Mouse (Mus musculus) adrenal gland (tissue): ENCODE results near the gene Slx1b.
"Not testable (repeated sequence)": the region's sequence is repeated elsewhere in the genome, so short reads cannot be mapped to it uniquely, and the experiment has no call there.

Experiments
- intact Hi-C: fragments of 180-260 bp; cut with DNase I; formaldehyde crosslinking; loops from one replicate; pipeline ENCODE4 v1.15.1; 2025
- long read RNA-seq, 2 experiments: library from polyadenylated mRNA; unstranded; transcript quantifications; one replicate each; pipeline ENCODE4 v2.0.0; 2020; ENCODE audit warnings: borderline replicate concordance in 1 of 2; ENCODE audit not compliant: insufficient replicate concordance in 1 of 2

Gene Slx1b
- long read RNA-seq, experiment 1, transcript Slx1b-203 (6 exons, 3,152 nt): major isoform, 7 of 12 reads
- long read RNA-seq, experiment 1, partial matches to known transcripts: 1 of 12 reads
- long read RNA-seq, experiment 1, other reads (novel, unspliced or antisense): 0 of 12 reads
- long read RNA-seq, experiment 2, transcript Slx1b-203 (6 exons, 3,152 nt): major isoform, 8 of 15 reads
- long read RNA-seq, experiment 2, partial matches to known transcripts: 0 of 15 reads
- long read RNA-seq, experiment 2, other reads (novel, unspliced or antisense): 2 of 15 reads

DNA sequence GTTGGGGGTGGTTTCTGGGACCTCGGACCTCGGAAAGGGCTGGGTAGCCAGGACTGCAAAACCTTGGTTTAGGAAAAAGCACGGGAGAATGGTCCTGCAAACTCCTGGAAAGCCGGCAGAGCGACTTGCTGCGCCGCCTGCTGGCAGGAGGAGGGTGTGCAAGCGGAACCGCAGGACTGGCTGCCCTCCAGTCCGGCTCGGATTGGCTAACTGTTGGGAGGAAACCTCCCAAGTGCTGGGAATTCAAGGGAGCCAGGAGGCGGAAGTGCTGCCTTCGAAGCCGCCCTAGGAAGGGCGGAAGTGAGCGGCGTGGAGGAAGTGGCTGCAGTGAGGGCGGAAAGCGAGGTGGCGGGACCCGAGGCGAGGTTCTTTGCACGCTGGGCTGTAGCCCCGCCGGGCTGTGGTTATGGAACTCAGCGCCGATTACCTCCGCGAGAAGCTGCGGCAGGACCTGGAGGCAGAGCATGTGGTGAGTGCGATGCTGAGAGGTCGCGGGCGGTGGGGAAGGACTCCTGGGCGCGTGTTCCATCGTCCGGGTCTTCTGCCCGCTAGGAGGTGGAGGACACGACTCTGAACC, at the start of gene Slx1b:
Gene Slx1b (minus strand): TSS at position 154 of the 577 bp plus-strand sequence.
- intact Hi-C loops: loop anchor here (5.0 kb wide), 1 partner anchor 113 kb away; the partner anchor contains the start of gene Apobr

DNA sequence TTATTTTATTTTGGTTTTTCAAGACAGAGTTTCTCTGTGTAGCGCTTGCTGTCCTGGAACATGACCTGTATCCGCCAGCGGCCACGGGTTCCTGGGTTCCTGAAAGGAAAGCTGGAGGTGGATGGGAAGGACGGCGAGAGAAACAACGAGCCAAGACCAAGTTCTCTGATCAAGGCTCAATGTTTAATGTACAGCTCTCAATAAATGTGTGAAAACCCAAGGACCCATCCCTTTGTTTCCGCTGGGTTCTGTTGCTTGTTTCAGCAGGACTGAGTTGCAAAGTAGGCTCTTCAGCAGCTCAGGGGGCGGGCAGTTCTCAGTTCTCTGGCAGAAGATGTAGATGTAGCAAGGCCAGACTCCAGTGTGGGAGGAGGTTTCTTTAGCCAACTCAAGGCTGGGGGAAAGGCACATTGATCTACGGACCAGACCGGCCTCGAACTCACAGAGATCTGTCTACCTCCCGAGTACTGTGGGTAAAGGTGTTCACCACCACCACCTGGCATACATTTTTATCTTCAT, 46.4 kb upstream of the Slx1b start:
- intact Hi-C loops: no loop called here

DNA sequence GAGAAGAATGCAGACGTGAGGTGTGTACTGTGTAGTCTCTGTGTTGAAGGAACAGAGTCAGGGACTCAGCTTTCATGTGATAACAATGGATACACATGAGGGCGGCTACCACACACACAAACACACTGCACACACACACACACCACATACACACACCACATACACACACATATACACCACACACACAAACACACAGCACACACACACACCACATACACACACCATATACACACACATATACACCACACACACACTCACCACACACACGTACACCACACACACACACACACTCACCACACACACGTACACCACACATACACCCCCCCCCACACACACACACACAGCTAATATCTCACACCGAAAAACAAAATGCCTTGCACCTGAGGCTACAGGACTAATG, 45.9 kb upstream of the Slx1b start:
- intact Hi-C loops: no loop called here

DNA sequence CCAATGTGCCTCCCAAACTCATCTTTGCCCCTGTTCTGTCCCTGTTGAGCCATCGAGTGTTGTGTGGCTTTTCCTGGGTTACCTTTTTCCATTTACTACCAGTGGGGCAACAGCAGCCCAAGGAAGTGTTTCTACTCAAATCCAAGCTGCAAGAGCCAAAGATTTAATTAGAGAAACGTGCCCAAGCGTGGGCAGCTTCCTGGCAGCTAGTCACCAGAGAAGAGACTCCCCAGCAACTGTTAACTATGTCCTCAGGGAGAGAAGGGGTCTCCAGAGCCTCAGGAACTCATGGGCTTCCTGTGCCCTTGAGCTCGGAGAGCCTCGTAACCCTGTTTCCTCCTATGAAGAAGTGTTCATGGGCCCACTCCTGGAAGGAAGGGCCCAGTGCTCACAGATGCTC, 45.4 kb upstream of the Slx1b start:
- intact Hi-C loops: no loop called here

DNA sequence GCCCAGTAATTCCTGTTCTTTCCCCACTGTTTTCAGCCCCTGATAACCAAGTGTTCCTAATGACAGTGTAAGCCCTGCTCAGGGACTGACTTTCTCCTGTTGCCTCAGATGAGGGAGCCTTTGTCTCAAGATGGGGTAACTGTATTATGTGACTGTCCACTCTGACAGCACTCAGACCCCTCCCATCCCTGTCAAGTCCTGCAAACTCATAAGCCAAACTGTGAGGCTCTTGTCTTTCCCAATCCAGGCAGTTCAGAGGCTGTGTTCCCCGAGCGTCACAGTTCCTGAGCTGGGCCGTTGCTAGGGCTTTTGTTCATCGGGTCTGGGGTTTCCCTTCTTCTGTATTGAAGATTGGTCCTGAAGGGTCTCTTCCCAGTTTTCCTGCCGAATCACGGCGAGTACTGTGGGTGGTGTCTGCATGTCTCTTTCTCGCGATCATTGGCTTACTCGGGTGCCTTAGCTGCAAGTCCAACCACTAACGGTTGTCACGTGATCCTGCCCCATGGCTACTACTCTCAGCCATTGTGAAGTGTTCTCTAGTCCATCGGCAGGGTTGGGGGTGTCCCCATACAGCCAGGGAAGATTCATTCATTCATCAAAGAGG, 44.6 kb upstream of the Slx1b start:
- intact Hi-C loops: no loop called here

DNA sequence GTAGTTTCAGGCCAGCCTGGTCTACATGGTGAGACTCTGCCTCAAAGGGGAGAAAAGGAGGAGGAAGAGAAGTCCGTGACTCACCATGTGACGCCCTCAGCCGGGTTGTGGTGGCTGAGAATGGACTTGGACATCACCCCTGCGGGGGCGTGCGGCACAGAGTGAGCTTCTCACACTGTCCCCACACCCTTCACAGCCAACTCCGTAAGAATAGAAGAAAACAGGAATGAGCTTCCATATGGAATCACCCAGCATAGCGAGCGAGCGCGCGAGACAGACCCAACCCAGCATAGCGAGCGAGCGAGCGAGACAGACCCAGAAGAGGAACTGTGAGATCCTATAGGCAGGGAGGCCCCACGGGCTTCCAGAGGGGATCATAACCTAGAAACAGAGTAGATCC, 44.0 kb upstream of the Slx1b start:
- intact Hi-C loops: no loop called here

DNA sequence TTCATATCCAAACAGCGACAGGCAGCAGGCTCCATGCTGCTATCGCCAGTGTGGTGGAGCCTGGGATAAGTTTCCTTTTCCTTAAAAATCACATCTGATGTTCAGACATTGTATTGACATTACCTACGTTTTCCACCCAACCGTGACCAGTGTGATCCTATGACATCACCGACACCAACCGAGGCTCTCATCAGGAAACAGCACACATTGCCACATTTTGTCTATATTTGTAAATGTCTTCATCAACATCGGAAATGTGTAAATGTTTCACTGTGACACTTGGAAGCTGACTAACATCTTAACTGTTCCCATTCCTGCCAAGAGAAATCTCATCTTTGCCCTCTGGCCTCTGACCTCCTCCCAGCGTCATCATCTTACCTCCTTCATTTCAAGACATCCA, 40.5 kb upstream of the Slx1b start:
- intact Hi-C loops: no loop called here

DNA sequence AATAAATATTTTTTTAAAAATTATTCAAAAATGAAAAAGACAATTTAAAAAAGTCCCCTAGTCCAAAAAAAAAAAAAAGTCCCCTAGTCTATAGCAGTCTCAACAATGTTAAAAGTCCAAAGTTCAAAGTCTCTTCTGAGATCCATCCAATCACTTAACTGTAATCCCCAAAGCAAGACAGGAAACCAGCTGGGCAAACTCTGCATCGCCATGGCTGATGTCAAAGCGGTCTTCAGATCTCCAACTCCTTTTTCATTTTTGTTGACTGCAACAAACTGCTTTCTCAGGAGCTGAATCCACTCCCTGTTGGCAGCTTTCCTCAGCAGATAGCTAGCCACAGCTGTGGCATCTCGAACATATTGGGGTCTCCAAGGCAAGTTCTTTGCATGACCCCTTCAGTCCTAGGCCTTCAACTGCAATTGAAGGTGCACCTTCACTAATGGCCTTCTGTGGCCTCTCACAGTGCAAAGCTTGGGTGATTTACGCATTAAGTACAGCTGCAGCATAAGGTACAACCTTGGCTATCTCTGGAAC, 34.7 kb upstream of the Slx1b start:
- intact Hi-C loops: not testable (repeated sequence)

DNA sequence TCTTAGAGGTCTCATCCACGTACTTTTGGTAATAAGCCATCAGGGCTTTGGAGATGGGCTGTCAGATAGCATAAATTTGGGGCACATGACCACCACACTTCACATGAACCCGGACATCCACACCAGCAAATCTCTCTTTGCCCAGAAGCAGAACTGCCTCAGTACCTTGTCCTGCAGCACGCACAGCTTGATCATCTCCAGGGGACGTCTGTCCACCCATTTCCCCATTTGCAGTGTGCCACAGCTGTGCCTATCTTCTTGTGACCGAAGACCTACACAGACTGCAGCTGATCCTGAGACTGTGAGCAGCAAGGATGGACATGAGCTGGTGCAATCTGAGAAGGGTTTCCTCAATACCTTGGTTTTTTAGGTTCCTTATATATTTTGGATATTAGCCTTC, 30.1 kb upstream of the Slx1b start:
- intact Hi-C loops: no loop called here

DNA sequence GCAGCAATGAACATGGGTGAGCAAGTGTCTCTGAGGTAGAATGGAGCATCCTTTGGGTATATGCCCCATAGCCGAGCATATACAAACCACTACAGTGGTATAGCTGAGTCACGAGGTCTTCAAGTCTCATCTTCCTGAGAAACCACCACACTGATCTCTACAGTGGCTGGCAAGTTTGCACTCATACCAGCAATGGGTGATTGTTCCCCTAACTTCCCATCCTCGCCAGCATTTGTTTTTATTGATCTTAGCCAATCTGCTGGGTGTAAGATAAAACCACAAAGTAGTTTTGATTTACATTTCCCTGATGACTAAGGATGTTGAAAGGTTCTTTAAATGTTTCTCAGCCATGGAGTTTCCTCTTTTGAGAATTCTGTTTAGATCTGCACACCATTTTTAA, 29.5 kb upstream of the Slx1b start:
- intact Hi-C loops: no loop called here

DNA sequence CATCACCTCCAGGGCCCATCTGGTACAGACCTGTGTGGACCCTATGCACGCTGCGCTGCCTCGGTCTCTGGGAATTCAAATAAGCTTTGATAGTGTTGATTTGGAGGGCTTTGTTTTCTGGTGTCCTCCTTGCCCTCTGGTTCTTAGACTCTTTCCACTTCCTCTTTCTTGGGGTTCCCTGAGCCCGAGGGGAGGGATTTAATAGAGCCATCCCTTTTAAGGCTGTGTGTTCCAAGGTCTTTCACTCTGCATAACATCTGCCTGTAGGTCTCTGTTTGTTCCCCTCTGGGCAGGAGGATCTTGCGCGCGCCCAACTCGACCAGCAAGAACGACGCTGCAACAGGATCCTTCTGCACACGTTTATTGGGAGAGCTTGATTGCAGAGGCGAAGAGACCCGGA, 26.1 kb upstream of the Slx1b start:
- intact Hi-C loops: no loop called here

DNA sequence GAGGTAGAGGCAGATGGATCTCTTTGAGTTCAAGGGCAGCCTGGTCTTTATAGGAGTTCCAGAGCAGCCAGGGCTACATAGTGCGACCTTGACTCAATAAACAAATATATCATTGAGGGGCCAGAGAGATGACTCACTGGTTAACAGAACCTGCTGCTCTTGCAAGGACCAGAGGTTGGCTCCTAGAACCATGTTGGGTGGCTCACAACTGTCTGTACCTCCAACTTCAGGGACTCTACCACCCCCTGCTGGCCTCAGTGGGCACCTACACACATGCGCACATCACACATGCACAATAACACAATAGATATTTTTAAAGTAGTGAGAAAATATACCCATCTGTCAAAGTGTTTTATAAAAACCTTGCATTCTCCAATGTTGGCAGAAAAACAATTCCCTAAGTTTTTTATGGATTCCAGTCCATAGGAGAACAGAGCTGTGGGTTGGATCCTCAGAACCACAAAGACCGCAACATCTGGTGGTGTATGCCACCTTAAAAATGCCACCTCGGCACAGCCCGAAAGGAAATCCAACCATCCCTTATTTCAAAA, 23.3 kb upstream of the Slx1b start:
- intact Hi-C loops: no loop called here

DNA sequence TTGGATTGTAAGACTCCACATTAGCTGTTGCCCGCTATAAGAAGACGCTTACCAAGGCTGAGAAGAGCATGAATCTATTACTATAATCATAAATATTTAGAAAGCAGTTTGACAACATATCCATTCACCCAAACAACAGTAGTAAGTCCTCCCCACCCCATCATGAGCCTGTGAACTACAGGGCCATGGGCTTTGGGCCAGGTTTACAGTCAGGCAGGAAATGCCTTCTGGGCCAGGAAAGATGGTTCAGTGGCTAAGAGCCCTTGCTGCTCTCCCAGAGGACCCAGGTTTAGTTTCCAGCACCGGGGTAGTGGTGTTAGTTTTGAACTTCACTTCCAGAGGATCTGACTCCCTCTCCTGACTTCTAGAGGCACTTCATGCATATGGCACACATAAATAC, 22.0 kb upstream of the Slx1b start:
- intact Hi-C loops: no loop called here

DNA sequence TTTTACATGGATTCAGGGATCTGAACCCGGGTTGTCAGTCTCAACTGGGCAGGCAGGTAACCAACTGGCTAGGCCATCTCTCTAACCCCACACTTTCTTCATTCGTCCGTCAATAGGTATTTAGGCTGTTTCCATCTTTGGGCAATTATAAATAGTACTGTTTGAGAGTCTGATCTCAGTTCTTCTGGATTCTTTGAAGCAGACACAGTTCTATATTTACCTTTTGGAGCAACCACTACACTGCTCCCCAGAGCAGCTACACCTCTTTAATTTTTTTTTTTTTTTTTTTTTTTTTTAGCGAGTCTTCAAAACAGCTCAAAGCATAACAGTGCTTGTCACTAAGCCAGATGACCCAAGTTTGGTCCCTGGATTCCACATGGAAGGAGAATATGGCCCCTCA, 20.1 kb upstream of the Slx1b start:
- intact Hi-C loops: no loop called here

DNA sequence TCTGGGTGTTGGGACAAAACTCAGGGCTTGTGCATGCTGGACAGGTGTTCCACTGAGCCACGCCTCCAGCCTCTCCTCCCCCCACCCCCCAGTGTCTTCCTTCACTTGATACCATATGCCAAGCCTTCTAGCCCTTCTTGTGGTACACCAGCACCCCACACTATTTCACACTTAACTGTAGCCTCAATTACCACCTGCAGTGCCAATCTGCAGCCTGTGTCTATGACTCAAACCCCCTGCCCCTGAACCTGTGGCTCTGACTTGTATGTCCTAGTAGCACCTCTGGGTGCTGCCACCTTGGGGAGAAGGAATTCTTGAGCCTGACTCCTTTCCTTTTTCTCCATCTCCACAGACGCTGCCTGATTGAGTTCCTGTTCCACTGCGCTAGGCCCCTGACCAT, 16.3 kb upstream of the Slx1b start:
- intact Hi-C loops: no loop called here

DNA sequence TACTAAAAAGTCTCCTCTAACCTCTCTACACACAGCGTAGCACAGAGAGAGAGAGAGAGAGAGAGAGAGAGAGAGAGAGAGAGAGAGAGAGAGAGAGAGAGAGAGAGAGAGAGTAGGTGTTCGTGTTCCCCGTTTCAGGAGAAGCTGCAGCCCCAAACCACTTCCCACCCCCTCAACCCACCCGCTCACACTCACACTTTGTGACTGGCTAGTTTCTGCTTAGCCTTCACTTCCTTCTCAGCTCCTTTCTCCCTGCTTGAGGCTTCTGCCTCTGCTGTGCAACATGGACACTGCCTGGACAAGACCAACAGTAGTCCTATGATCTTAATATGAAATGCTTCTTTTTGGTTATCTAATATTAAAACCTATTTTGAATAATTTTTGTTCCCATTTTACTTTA, 14.7 kb upstream of the Slx1b start:
- intact Hi-C loops: no loop called here

DNA sequence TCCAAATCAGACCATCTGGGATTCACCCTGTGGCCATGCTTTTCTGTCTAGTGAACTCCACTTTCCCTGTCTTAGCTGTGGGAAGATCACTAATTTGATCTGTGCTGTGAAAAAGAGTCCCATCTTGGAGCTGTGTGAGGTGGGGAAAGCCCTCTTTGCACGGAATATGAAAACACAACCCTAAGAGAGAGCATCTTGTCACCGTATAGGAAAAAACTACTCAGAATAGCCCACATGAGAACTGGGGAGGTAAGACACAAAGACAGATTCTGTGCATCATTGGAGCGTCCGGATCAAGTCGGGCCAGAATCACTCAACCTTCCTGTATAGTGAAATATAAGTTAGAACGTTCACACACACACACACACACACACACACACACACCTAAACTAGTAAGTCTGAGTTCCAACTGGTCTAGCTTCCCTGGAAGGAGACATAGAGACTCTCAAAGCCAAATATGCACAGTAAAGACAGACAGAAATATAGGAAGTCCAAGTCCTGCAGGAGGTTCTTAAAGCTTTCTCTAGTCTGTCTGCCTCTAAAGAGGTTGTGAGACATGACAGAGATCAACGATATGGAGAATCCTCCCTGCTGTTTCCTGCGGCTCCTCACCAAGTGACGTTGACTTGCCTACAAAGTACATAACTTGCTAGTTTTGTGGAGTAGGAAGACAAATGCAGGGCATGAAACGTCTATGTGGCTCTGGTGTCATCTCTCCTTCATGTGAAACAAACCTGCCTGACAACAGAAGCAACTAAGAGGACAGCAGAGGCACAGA, 12.8 kb upstream of the Slx1b start:
- intact Hi-C loops: no loop called here

DNA sequence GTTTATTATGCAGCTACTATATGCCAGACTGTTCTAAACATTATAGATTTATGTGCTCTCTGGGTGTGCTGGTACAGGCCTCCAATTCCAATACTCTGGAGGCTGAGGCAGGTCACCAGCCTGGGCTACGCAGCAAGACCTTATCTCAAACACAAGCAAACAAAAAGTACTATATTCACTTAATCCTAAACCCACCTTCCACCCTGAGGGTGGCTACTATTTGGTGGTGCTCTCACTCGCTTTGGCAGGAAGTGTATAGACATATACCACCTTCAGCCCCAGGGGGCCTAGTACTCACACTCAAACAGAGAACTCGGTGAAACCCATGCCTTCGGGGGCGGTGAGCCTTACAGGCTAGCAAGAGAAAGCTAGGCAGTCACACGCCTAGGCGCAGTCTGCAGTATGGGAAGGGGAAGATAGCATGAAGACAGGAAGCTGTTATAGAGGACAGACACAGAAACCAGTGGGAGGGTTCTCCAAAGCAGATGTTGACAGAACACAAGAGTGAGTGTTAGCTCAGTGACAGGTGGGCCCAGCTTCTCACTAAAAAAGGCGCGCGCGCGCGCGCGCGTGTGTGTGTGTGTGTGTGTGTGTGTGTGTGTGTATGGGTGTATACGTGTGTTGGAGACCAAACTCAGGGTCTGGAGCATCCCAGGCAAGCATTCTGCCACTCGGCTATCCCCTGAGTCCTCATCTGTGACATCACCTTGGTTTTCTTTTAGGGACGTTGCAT, 12.0 kb upstream of the Slx1b start, which contains the start of gene Coro1a:
Gene Coro1a (minus strand): TSS at position 346 of the 733 bp plus-strand sequence.
- intact Hi-C loops: no loop called here

DNA sequence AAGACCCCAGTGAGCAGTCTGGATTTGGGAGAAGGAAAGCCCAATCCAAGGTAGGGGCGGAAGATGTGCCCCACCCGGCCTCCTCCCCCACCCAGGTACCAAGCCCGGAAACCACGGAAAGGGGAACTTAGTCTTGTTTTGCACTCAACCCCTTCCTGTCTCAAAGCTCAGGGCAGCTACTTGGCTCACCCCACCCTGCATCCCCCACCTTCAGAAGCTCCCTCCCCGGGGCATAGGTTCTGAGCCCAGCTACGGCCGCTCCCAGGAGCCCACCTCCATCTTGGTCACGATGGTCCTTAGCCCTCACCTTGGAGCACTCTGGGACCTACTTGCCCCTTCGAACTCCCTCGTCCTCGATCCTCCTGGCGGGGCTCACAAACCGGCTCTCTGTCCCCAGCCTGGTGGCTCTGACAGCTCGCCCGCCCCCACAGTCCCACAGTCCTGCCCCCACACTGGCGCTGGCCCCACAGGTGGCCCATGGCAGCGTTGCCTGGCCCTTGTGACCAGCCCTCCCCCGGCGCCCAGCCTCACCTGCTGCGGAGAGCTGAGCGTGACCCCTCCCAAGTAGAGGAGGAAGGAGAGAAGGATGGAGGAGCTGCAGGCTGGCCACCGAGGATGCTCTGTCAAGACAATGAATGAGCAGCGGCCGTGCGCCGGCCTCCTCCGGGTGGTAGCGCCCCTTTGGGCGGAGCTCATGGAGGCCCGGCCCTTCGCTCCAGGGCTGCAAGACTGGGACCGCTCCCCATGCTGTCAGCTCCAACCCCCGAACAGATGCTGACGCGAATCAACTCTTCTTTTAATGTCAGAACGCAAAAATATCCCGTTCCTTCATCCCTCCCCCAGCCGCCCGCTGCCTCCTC, 8.8 kb upstream of the Slx1b start:
- intact Hi-C loops: no loop called here

DNA sequence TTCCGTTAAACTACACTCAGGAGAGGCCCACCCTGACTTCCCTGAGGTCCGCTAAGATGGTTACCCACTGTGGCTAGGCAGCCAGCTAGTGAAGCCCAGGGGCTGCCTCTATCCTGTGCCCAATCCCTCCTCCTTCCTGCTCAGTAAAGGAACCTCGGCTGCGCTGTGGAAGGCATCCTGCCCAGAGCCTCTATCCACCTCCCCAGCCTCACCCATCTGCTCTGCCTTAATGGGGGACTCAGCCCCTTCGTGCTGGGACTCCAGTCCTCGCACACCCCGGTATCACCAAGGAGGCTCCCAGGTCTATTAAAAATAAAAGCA, 8.1 kb upstream of the Slx1b start:
- intact Hi-C loops: no loop called here
